Mouse (Mus musculus) megakaryocyte, adult 5-6 weeks (primary cell): ENCODE results near the gene Lin7c. TPM values are rescaled to one million over a fixed set of nuclear protein-coding genes. Genes with fewer than 3 reads are reported as not detected.

ENCODE experiments used
- ATAC-seq: 2 replicates; pipeline ENCODE4 v1.8.0; 2016; ENCODE audit warnings: mild to moderate bottlenecking, inconsistent platforms; ENCODE audit not compliant: poor library complexity, severe bottlenecking
- total RNA-seq, 2 experiments: library from RNA; stranded (forward) in 1 of 2; stranded (reverse) in 1 of 2; fragments of 153-499, 151-499 nt in 1 of 2; fragments of 221-1000, 200-1000 nt in 1 of 2; gene quantifications; 2 replicates each; pipeline versions ENCODE4 v1.2.3 to v1.2.4; 2015 to 2017

Lin7c gene
- total RNA-seq, 2 experiments from 2014 or later: 52.2 to 92.1 TPM

DNA sequence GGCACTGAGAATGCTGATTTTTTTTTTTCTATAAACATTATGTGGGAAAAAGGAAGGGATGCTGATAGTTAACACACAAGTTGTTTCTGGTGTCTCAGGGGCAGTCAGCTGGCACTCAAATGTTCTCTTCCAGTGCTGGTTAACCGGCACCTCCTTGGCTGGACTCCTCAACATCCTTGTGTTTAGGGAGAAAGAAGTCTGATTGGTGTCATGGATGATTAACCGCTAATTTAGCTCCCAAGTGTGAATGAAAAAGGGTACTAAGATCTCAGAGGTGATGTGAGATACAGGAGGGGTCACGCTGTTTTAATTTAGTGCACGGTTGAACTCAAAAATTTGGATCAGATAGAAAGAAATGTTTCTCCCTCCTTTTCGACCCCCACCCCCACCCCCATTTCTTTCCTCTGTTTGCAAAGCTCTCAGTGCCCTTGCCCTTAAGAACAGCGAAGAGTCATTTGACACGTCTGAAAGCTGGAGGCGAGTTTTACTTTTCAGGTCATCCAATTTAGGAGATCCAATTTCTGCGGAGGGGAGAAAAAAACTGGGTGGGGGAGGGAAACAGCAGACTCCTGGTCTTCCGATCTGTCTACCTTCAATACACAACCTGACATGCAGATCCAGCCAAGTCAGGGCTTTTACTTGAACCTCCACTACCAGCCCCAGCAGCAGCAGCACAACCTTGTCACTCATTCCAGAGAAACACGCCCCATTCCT, 26.3 kb downstream of the Lin7c start:
- no peak for ATAC-seq

DNA sequence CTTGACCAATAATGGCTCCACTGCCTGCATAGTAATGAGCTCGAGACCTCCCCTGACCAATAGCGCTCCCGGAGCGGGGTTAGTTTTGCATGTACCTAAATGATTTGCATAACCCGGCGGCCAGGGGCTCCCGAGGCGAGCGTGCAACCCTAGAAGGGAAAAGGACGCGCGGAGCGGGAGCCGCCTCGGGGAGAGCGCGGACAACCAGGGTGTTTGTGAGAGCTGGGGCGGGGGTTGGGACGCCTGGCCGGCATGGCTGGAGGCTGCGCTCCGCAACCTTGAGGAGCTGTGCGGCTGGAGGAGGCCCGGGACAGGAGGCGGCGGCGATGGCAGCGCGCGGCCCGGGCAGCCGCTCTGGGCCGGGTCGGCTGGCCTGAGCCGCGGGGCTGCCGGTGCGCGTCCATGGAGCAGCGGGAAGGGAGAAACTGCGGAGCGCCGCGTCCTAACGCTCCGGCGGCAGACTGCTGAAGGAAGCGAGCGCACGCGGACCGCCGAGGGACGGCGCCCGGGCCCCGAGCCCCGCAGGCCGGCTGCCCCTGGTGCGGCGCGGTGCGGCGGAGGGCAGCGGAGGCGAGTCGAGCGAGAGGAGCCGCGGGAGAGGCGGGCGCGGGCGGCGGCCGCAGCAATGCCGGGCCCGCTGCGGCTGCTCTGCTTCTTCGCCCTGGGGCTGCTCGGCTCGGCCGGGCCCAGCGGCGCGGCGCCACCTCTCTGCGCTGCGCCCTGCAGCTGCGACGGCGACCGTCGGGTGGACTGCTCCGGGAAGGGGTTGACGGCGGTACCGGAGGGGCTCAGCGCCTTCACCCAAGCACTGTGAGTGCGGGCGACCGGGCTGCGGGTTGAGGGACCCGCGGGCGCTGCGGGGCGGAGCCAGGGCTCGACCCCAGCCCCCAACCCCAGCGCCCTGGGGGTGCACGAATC, 27.1 kb downstream of the Lin7c start, which contains the start of gene Lgr4:
Gene Lgr4 (plus strand): TSS at position 152 of the 918 bp plus-strand sequence.
- ATAC-seq: peak; percentile 91

- no peak for ATAC-seq
These were observed 28.1 kb downstream of the Lin7c start for GRCm38 (mm10) chr2:109918592-109919262.

GRCm38 (mm10) chr2:109920471-109920870, 29.8 kb downstream of the Lin7c start:
- ATAC-seq: no peak

DNA sequence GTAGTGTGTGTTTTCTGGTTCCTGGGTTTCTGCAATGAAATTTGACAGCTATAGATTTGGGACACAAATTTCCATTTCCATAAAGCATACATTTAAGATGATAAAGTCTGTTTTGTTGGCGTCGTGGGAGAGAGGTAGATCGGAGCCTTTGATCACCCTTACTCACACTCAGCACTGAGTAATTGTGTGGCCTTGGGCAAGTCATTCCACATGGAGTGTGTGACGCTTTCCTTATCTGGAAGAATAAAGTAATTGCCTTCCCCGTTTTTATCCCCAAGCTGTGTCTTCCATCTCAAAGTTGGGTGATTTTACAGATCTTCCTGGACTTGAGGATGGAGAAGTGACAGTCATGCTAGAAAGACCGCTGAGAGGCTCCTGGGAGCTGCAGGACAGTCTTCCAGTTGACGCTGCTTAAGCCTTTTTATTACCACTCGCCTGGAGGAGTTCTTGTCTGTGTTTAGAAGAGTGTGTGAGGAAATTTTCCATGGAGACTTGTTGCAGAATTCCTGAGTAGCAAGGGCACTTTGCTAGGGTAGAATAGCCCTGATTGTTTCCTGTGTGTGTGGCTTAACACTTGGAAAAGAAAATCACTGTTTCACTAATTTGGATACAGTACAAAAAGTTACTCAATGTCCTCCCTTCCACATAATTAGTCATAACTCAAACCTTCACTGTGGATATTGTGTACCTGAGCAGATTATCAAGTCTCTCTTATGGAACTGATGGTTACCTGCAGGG, 30.8 kb downstream of the Lin7c start:
- no peak for ATAC-seq

DNA sequence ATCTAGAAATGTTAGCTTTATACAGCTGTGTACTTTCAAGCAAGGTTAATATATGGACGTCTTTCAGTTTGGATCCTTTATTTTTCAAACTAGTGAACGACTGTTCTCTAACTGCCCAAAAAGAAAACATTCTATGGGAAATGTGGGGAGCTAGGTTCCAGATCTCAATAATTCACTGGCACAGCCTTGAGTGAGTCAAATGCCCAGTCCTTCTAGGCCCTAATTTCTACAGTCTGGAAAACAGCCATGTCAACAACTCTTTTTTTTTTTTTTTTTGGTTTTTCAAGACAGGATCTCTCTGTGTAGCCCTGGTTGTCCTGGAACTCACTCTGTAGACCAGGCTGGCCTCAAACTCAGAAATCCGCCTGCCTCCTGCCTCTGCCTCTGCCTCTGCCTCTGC, 31.7 kb downstream of the Lin7c start:
- no peak for ATAC-seq

DNA sequence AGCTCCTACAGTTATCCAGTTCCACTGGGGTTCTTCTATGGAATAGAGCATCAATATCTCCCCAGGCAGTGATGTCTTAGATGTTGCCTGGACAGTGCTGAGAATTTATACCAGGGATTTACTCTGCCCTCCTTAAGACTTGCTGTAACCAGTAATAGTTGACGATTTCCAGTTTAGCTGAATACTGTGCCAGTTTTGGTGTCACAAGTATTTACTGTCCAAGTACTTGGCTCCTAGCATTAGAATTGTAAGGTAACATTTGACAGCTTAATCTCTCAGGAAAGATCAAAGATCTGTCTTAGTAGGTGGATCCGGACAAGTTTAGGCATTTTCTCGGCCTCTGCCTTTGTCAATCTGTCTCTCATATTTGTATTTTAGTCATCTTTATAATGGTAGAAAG, 32.4 kb downstream of the Lin7c start:
- no peak for ATAC-seq

- no peak for ATAC-seq
These were observed 33.3 kb downstream of the Lin7c start for GRCm38 (mm10) chr2:109923945-109924344.

DNA sequence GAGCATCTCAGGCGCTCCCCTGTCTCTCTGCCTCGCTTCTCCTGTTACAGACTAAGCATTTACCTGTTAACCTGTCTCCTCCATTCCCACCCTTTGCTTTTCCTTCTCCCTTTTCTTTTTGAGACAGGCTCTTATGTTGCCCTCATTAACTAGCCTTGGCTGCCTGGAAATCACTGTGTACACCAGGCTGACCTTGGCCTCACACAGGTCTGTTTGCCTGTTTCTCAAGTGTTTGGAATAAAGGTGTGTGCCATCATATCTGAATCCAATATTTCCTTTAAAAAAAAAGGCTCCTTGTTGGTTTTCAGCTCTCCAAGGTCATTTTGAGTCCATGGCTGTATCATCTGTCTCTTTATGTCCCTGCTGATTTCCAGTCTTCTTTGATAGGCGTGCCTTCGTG, 36.3 kb downstream of the Lin7c start:
- ATAC-seq: no peak

DNA sequence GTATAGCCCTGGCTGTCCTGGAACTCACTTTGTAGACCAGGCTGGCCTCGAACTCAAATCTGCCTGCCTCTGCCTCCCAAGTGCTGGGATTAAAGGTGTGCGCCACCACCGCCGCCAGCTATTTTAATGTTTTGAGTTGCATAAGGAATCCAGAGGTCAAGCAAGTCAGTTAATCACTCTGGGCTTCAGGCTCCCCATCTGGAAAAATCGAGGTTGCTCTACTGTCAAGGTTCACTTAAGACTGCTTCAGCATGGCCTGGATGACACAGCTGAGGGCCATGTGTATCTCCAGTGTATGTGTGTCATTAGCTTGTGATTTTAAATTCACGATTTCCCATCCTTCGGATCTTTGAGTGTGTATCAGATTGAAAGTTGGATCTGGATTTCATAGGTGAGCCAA, 36.8 kb downstream of the Lin7c start:
- ATAC-seq: no peak

- no peak for ATAC-seq
These were observed 37.2 kb downstream of the Lin7c start for GRCm38 (mm10) chr2:109927876-109928275.

DNA sequence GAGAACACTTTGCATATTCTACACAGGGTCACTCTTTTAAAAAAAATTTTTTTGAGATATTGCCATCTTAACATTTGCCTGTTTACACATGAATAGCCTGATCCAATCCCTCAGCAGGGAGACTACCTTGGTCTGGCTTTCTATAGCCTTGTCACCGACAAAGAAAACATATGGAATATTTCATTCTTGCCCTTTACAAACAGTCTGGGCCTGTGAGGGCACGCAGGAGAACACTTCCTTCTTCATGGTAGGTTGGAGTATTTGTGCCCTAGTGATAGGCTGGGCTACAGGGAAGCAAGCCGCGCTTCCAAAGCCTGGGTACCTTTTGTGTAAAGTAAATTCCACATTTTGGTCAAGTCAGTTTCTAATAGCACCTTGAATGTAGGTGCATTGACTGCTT, 38.1 kb downstream of the Lin7c start:
- ATAC-seq: no peak

GRCm38 (mm10) chr2:109929256-109929655, 38.6 kb downstream of the Lin7c start:
- no peak for ATAC-seq

GRCm38 (mm10) chr2:109930366-109930765, 39.7 kb downstream of the Lin7c start:
- no peak for ATAC-seq

DNA sequence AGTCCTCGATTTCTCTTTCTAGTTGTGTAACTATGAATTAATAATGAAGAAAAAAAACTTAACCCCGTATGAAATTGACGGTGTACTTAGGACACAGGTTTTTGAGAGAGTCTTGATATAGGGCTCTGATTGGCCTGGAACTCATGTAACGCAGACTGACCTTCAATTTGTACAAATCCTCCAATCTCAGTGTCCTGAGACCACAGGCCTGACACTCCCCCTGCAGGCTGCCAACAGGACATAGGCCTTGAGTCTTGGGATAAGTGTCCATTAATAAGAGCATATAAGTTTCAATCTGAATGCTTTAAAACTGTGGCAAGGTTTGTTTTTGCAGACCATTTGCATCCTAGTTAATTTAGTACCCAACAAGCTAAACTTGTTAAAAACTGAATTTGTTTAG, 40.1 kb downstream of the Lin7c start:
- no peak for ATAC-seq

DNA sequence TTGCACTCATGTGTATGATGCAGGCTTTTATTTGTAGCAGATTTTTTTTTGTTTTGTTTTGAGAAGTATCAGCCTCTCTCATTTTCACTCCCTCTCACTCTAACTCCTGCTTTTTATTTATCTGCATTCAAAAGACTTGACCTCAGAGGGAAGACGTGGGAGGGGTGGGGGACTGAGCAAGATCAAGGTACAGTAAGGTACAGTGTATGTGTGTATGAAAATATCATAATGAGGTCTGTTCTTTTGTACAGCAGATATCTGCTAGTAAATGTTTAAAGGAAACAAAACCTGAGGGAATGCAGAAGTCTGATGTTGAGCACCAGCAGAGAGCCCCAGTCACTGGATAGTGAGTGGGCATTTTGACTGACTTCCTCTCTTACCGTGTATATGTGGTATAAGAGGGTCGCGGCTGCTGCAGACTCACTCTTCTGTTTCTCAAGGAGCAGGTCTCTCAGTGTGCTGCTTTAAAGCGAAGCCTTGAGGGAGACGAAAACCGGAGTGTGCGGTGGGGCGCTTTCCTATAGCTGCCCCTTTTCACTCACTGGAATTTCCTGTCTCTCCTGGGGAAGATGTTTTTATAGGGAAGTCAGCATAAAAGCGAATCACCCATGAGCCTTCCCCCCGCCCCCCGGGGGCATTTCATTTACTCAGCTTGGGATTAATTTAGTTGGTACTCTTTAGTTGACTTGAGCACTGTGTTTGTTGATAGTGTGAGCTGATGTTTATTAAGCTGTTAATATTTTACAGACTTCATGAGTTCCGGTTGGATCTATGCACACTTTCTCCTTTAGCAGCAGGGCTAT, 41.5 kb downstream of the Lin7c start:
- ATAC-seq: peak; percentile 53

DNA sequence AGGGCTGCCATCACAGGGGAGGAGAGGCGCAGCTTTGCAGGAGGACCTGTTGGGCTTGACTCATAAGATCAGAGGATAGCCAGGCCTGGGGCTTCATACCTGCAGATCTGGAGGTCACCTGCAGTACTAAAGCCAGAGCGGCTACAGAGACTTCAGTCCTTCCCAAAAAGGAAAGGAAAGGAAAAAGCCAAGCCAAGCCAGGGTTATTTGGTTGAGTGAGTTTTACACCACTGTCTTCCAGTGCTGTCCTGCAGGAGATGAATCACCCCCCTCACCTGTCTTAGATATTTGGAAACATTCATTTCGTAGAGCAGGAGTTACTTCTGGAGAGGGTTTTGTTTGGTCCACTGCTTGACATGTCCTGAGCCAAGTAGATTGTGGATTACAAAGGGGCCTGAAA, 42.5 kb downstream of the Lin7c start:
- ATAC-seq: no peak

- ATAC-seq: no peak
These were observed 43.4 kb downstream of the Lin7c start for GRCm38 (mm10) chr2:109934086-109934485.

DNA sequence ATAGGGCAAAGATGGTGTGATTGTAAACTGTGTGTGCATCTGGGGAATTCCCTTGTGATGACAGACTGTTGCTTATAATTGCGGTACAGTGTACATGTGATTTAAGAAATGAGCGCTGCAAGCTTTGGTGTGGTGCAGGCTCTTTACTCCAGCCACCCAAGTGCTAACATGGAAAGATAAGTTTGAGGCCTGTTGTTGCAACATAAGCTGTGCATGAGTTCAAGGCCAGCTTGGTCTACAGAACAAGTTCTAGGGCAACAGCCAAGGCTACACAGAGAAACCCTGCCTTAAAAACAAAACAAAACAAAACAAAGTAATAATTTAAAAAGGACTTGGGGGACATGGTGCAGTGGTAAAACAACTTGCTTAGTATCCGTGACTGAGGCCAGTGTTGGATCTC, 44.5 kb downstream of the Lin7c start:
- ATAC-seq: no peak
